Mouse (Mus musculus): ENCODE data around the gene Cln6. TPM values are rescaled to one million over a fixed set of nuclear protein-coding genes. Genes with fewer than 3 reads are reported as not detected.

The Cln6 gene
- 10 to 100 TPM; 13.1 to 14.0 TPM for polyA plus RNA-seq (2017; shearing (Covaris generic))

GRCm38 (mm10) chr9:62838506-62839171 is at the start of gene Cln6:
Gene Cln6 (plus strand): TSS chr9:62838785.

GRCm38 (mm10) chr9:62811516-62812121 is 27.0 kb upstream of the Cln6 start, which contains the start of gene Fem1b:
Gene Fem1b (minus strand): TSS chr9:62811934.

GRCm38 (mm10) chr9:62857719-62858261 is 19.2 kb downstream of the Cln6 start, which contains the start of gene Calml4:
Gene Calml4 (plus strand): TSS chr9:62858080.

Other genes starting within 250 kb of the Cln6 start
- under 1 TPM in 1 of 2 experiments, not detected in 1; 0.16 TPM for gene Itga11, start 161.0 kb upstream of the Cln6 start, polyA plus RNA-seq (2017; shearing (Covaris generic))
- 10 to 100 TPM in 1 of 2 experiments, 1 to 10 TPM in 1; 6.8 to 12.2 TPM for gene Fem1b, start 26.9 kb upstream of the Cln6 start, polyA plus RNA-seq (2017; shearing (Covaris generic))
- 1 to 10 TPM in 1 of 2 experiments, not detected in 1; 1.7 TPM for gene Calml4, start 19.3 kb downstream of the Cln6 start, polyA plus RNA-seq (2017; shearing (Covaris generic))
- gene Pias1, start 149.1 kb downstream of the Cln6 start, polyA plus RNA-seq (2017; shearing (Covaris generic)), result 10 to 100 TPM; 88.6 to 96.4 TPM